Mouse (Mus musculus) myocyte (in vitro differentiated cells): ENCODE results near the gene Hba-a2. TPM values are rescaled to one million over a fixed set of nuclear protein-coding genes. Genes with fewer than 3 reads are reported as not detected.

Experiments
- H3K27me3 ChIP-seq: one replicate; pipeline ENCODE4 v1.6.1; 2011; ENCODE audit not compliant: control insufficient read depth, insufficient read depth, insufficient read length
- H3K36me3 ChIP-seq: one replicate; pipeline ENCODE4 v1.6.1; 2011; ENCODE audit not compliant: control insufficient read depth, insufficient read depth
- H3K4me2 ChIP-seq: one replicate; pipeline ENCODE4 v1.6.1; 2011; ENCODE audit warnings: low read depth, control low read depth
- H3K4me3 ChIP-seq: one replicate; pipeline ENCODE4 v1.5.1; 2011; ENCODE audit warnings: mild to moderate bottlenecking, control low read depth, moderate library complexity
- H3K79me2 ChIP-seq: one replicate; pipeline ENCODE4 v1.6.1; 2011; ENCODE audit not compliant: control insufficient read depth, insufficient read depth
- H3ac ChIP-seq: one replicate; pipeline ENCODE4 v1.6.1; 2011; ENCODE audit not compliant: control insufficient read depth, insufficient read length
- CEBPB ChIP-seq: IDR thresholded peaks from 2 replicates; pipeline ENCODE4 v1.6.1; 2011; ENCODE audit warnings: mild to moderate bottlenecking, moderate library complexity; ENCODE audit not compliant: poor library complexity, insufficient read depth, severe bottlenecking
- E2F4 ChIP-seq: IDR thresholded peaks from one replicate; pipeline ENCODE4 v1.6.1; 2011; ENCODE audit warnings: mild to moderate bottlenecking, control low read depth, moderate library complexity; ENCODE audit not compliant: insufficient read depth
- MAX ChIP-seq: IDR thresholded peaks from one replicate; pipeline ENCODE4 v1.6.1; 2011; ENCODE audit warnings: low read depth, mild to moderate bottlenecking, control low read depth
- MYOD1 ChIP-seq, 3 experiments: IDR thresholded peaks; one replicate each; pipeline ENCODE4 v1.6.1; 2011; ENCODE audit warnings: control low read depth in 2 of 3, low read depth in 2 of 3, mild to moderate bottlenecking in 2 of 3, moderate library complexity in 1 of 3; ENCODE audit not compliant: insufficient read length in 2 of 3, control insufficient read depth in 1 of 3
- MYOG ChIP-seq, 3 experiments: IDR thresholded peaks; one replicate each; pipeline ENCODE4 v1.6.1; 2011; ENCODE audit warnings: control low read depth in 2 of 3, low read depth in 2 of 3, mild to moderate bottlenecking in 2 of 3; ENCODE audit not compliant: insufficient read length in 2 of 3, control insufficient read depth in 1 of 3, insufficient read depth in 1 of 3
- POLR2A ChIP-seq: IDR thresholded peaks from one replicate; pipeline ENCODE4 v1.6.1; 2011; ENCODE audit warnings: low read depth, mild to moderate bottlenecking, control low read depth, moderate library complexity; ENCODE audit not compliant: insufficient read length
- POLR2AphosphoS2 ChIP-seq: IDR thresholded peaks from one replicate; pipeline ENCODE4 v1.6.1; 2011; ENCODE audit warnings: low read depth, control low read depth; ENCODE audit not compliant: insufficient read length
- REST ChIP-seq: IDR thresholded peaks from one replicate; pipeline ENCODE4 v1.6.1; 2011; ENCODE audit warnings: mild to moderate bottlenecking, control low read depth, moderate library complexity; ENCODE audit not compliant: insufficient read depth, insufficient read length
- SRF ChIP-seq: IDR thresholded peaks from one replicate; pipeline ENCODE4 v1.6.1; 2011; ENCODE audit warnings: low read depth; ENCODE audit not compliant: control insufficient read depth, insufficient read length
- TCF12 ChIP-seq: IDR thresholded peaks from one replicate; pipeline ENCODE4 v1.6.1; 2011; ENCODE audit warnings: mild to moderate bottlenecking, control low read depth; ENCODE audit not compliant: poor library complexity, insufficient read depth, severe bottlenecking
- TCF3 ChIP-seq: IDR thresholded peaks from one replicate; pipeline ENCODE4 v1.6.1; 2011; ENCODE audit warnings: low read depth, control low read depth; ENCODE audit not compliant: insufficient read length
- USF1 ChIP-seq: IDR thresholded peaks from one replicate; pipeline ENCODE4 v1.6.1; 2011; ENCODE audit warnings: low read depth, mild to moderate bottlenecking, control low read depth, moderate library complexity
- polyA plus RNA-seq: library from polyadenylated mRNA; unstranded; fragments of >200 nt; fragmentation: generic; extraction: Trizol; gene quantifications from one replicate; pipeline ENCODE4 v1.2.1, GENCODE M21; 2012; ENCODE audit warnings: missing spikeins

Hba-a2 gene
- polyA plus RNA-seq, 1 experiment = not detected

- H3K79me2 ChIP-seq = no peaks in the 10 kb centered on the region
- TF ChIP-seq MYOG (IDR thresholded peaks at IDR 0.05; ENCODE audit: control insufficient read depth in 1 of 3, insufficient read depth in 1 of 3, insufficient read length in 2 of 3, low read depth in 2 of 3) (peak in 2 of 3 experiments; percentile 47 to 72), POLR2A (no peak), MYOD1 (IDR thresholded peaks at IDR 0.05; ENCODE audit: control insufficient read depth in 1 of 3, insufficient read length in 2 of 3, low read depth in 2 of 3) (peak in 2 of 3 experiments; percentile 86 to 93)
Observed at GRCm38 (mm10) chr11:32320507-32321195, 24.4 kb downstream of the Hba-a2 start.

DNA sequence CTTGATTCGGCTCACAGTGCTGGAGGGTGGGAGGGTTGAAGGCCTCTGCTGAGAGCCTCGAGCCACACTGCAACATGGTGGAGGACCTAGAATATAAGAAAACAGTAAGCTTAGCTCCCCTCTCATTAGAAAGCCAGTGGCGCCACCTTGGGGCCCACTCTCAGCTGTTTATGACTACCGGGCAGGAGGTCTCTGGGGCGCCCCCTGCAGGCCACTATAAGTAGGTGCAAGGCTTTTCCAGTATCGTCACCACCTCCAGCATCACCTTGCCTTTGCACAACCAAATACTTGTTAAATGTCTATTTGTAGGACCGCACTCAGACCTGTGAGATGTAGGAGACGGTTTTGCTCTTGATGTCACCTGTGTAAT, 24.9 kb downstream of the Hba-a2 start:
- no peaks in the 10 kb centered on the region for H3K27me3 ChIP-seq
- no peak for TF ChIP-seq USF1
- TF ChIP-seq CEBPB = no peak
- no peak for TF ChIP-seq MYOG (IDR thresholded peaks at IDR 0.05; ENCODE audit: control insufficient read depth in 1 of 3, insufficient read depth in 1 of 3, insufficient read length in 2 of 3, low read depth in 2 of 3)
- peak; percentile 21 for TF ChIP-seq MAX
- no peak for TF ChIP-seq POLR2AphosphoS2
- H3K79me2 ChIP-seq = no peaks in the 10 kb centered on the region
- H3ac ChIP-seq = no peak overlapping the region
- no peak overlapping the region for H3K4me3 ChIP-seq
- H3K36me3 ChIP-seq = no peaks in the 10 kb centered on the region
- H3K4me2 ChIP-seq = peak overlapping the region; percentile 80

More at GRCm38 (mm10) chr11:32320507-32321195, 24.4 kb downstream of the Hba-a2 start:
- no peaks in the 10 kb centered on the region for H3K36me3 ChIP-seq
- H3K4me3 ChIP-seq = no peak overlapping the region
- H3ac ChIP-seq = no peak overlapping the region
- no peaks in the 10 kb centered on the region for H3K27me3 ChIP-seq
- peak overlapping the region; percentile 80 for H3K4me2 ChIP-seq

DNA sequence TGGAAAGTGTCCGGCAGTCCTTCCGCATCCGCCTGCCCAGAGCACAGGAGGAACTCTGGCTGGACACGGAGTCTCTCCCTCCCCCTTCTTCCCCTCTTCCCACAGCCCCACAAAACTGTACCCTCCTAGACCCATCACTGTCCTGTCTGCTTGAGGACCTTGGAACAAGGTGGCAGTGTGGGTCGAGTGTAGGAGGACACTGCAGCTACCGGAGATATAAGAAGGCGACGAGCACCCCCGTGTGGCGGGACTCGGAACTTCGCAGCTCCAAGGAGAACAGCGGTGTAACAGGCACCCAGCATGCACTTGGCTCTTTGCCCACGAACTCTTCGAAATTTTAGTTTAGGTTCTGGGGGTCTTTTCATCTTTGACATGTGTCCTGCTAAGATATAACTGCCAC, 28.3 kb downstream of the Hba-a2 start:
- no peaks in the 10 kb centered on the region for H3K79me2 ChIP-seq
- H3K27me3 ChIP-seq = no peaks in the 10 kb centered on the region
- H3ac ChIP-seq = no peak overlapping the region
- peak overlapping the region; percentile 54 for H3K4me2 ChIP-seq
- TF ChIP-seq CEBPB (no peak), USF1 (no peak), E2F4 (no peak), MYOG (IDR thresholded peaks at IDR 0.05; ENCODE audit: control insufficient read depth in 1 of 3, insufficient read depth in 1 of 3, insufficient read length in 2 of 3, low read depth in 2 of 3) (no peak), REST (no peak)
- H3K4me3 ChIP-seq = no peak overlapping the region
- H3K36me3 ChIP-seq = no peaks in the 10 kb centered on the region

DNA sequence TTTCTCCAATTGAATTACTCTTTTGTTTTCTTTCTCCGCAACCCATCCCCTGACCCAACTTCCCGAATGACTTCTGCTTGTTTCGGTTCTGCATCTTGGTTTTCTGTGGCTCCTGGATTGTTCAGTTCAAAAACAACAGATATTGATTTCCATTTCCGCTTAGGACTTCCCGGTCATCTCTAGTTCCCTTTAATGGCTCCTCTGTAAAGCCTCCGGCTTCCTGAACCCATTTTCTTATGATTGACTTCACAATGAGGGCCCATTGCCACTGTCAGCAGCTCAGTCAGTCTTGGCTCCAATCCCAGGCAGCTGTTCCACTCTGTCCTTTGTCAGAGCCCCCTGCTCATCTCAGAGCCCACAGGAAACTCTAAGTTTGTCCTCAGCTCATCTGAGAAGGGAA, 34.8 kb downstream of the Hba-a2 start:
- no peak overlapping the region for H3ac ChIP-seq
- peak overlapping the region; percentile 18 for H3K4me2 ChIP-seq
- H3K4me3 ChIP-seq = no peak overlapping the region
- no peaks in the 10 kb centered on the region for H3K27me3 ChIP-seq
- TF ChIP-seq MYOD1 (IDR thresholded peaks at IDR 0.05; ENCODE audit: control insufficient read depth in 1 of 3, insufficient read length in 2 of 3, low read depth in 2 of 3) (peak; percentile 25 to 92 (median 83)), SRF (no peak)
- H3K79me2 ChIP-seq = no peaks in the 10 kb centered on the region
- H3K36me3 ChIP-seq = no peaks in the 10 kb centered on the region

GRCm38 (mm10) chr11:32331861-32332260, 35.6 kb downstream of the Hba-a2 start:
- no peaks in the 10 kb centered on the region for H3K27me3 ChIP-seq
- TF ChIP-seq USF1 (no peak), E2F4 (no peak), MYOG (IDR thresholded peaks at IDR 0.05; ENCODE audit: control insufficient read depth in 1 of 3, insufficient read depth in 1 of 3, insufficient read length in 2 of 3, low read depth in 2 of 3) (peak in 1 of 3 experiments; percentile 4), TCF12 (no peak)
- no peak overlapping the region for H3K4me2 ChIP-seq
- no peaks in the 10 kb centered on the region for H3K36me3 ChIP-seq
- H3ac ChIP-seq = no peak overlapping the region
- no peaks in the 10 kb centered on the region for H3K79me2 ChIP-seq
- no peak overlapping the region for H3K4me3 ChIP-seq

- no peak overlapping the region for H3K4me2 ChIP-seq
- no peak overlapping the region for H3ac ChIP-seq
- no peaks in the 10 kb centered on the region for H3K79me2 ChIP-seq
- no peak overlapping the region for H3K4me3 ChIP-seq
- no peaks in the 10 kb centered on the region for H3K27me3 ChIP-seq
- TF ChIP-seq MAX (no peak), MYOD1 (IDR thresholded peaks at IDR 0.05; ENCODE audit: control insufficient read depth in 1 of 3, insufficient read length in 2 of 3, low read depth in 2 of 3) (no peak), SRF (no peak), CEBPB (no peak), TCF12 (no peak), POLR2AphosphoS2 (no peak), POLR2A (no peak), USF1 (no peak), TCF3 (no peak), MYOG (IDR thresholded peaks at IDR 0.05; ENCODE audit: control insufficient read depth in 1 of 3, insufficient read depth in 1 of 3, insufficient read length in 2 of 3, low read depth in 2 of 3) (no peak), E2F4 (no peak)
- no peaks in the 10 kb centered on the region for H3K36me3 ChIP-seq
Observed at GRCm38 (mm10) chr11:32333235-32333634, 36.9 kb downstream of the Hba-a2 start.
